Mouse (Mus musculus) left cerebral cortex, postnatal 36 days (tissue): ENCODE results near the gene Tbc1d30. TPM values are rescaled to one million over a fixed set of nuclear protein-coding genes. Genes with fewer than 3 reads are reported as not detected.
A peak's percentile ranks its signal among the peaks of the same experiment; 100 is the strongest.

ENCODE experiments used
- DNase-seq, 2 experiments: peaks; one replicate each; pipeline ENCODE4 v3.0.0; 2021 to 2022; ENCODE audit warnings: low spot score in 2 of 2, mixed read lengths in 1 of 2
- intact Hi-C: fragments of 180-260 bp; cut with DNase I; formaldehyde crosslinking; loops from one replicate; pipeline ENCODE4 v1.15.1; 2025
- total RNA-seq, 2 experiments: library from RNA; stranded (reverse); gene quantifications; 2 replicates each; pipeline ENCODE4 v1.2.3; 2021

Tbc1d30 gene
- total RNA-seq, 2 experiments from 2014 or later = 78.5 to 92.3 TPM

GRCm38 (mm10) chr10:121318397-121318950, 32.6 kb downstream of the Tbc1d30 start:
- intact Hi-C loops = no loop called here
- no peak for DNase-seq

- no peak for DNase-seq
Measured at GRCm38 (mm10) chr10:121316361-121316760, 34.7 kb downstream of the Tbc1d30 start.

GRCm38 (mm10) chr10:121315321-121316283, 35.5 kb downstream of the Tbc1d30 start:
- intact Hi-C loops = no loop called here
- DNase-seq = no peak

More at GRCm38 (mm10) chr10:121316361-121316760, 34.7 kb downstream of the Tbc1d30 start:
- intact Hi-C loops = no loop called here

- intact Hi-C loops = loop anchor here (5.0 kb wide), 1 partner anchor 53 kb away; the partner anchor contains the start of gene Gns
- DNase-seq = no peak
Measured at GRCm38 (mm10) chr10:121314186-121314585, 36.9 kb downstream of the Tbc1d30 start.

DNA sequence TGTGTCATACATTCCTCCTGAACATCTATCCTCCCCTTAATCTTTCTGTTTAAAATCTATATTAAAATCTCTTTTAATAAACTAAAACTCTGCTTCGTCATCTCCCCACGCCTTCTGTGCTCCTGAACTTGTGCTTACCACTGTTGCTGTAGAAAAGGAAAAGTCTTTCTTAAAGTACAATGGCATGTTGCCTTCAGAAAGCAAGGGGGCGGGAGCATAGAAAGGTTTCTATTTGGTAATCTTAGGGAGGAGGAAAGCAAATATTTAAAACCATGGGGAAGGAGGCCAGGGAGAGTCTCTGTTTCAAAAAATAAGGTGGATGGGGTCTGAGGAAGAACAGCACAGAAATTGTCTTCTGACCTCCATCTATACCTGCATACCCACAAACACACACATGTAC, 38.0 kb downstream of the Tbc1d30 start:
- no peak for DNase-seq
- intact Hi-C loops = loop anchor here (5.0 kb wide), 1 partner anchor 54 kb away; the partner anchor contains the start of gene Gns

DNA sequence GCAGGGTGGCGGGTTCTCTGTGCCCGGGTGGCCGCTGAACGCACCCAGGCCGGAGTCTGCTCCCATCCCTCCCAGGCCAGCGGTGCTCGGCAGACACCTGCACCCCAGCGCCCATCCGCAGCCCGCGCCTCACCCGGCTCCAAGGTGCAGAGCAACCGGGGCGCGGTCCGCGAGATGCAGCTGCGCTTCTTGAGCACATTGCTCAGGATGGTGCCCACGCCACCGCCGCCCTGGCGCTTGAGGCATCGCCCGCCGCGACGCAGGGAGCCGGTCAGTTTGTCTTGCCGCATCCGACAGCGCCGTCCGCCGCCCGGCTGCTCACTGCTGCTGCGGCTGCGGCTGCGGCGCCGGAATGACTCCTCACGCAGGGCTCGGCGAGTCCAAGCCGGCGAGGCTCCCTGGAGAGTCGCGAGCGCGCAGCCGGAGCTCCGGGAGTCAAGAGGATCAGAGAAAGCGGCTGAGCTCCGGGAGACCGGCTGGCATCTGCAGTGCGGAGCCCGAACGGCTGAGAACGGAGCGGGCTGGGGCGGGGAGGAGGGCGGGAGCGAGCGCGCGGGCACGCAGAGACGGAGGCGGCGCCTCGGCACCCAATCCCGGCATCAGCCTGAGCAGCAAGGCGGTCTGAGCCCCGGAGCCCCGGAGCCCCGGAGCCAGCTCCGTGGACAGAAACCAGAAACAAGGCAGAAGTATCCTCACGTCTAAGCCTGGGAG, 40.4 kb downstream of the Tbc1d30 start:
- intact Hi-C loops = loop anchor here (2.0 to 5.0 kb wide), 2 partner anchors 20 to 57 kb away; partner anchors contain the start of gene Gns

DNA sequence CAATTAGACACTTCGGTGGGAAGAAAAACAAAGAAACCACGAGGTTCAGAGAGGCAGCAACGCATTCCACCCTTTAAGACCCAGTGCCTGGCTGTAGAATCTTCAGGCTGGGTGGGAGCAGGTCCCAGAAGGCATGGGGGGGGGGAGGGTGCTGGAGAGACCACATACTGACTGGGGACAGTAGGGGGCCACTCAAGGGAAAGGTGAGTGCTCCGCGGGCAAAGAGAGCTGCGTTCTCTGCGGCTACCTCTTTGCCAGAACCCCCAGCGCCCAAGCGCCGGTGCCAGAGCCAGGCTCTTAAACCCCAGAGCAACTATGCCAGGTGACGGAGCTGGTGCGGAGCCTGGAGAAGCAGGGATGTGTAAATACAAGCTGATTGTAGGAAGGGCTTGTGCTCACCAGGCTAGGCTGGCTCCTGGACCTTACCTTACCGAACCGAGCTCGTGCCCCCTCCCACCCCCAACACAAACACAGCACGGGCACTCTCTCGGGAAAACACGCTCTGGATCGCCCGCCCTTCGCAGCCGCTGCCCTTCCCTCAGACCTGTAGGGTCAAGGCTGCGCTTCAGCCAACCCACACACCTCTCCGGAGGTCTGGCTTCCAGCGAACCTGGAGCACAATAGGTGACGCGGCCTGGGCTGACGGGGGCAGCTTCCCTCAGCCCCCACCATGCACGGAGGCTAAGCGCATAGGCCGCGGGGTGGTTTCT, 41.1 kb downstream of the Tbc1d30 start:
- DNase-seq = peak in 1 of 2 experiments; percentile 31
- intact Hi-C loops = loop anchor here (2.0 to 5.0 kb wide), 2 partner anchors 19 to 57 kb away; partner anchors contain the start of gene Gns

More for the DNA sequence above, 40.4 kb downstream of the Tbc1d30 start:
- DNase-seq = peak; percentile 84 to 89

- intact Hi-C loops = no loop called here
- no peak for DNase-seq
Measured at GRCm38 (mm10) chr10:121309123-121309655, 41.9 kb downstream of the Tbc1d30 start.

- intact Hi-C loops = no loop called here
- no peak for DNase-seq
Measured at GRCm38 (mm10) chr10:121305441-121305840, 45.6 kb downstream of the Tbc1d30 start.

DNA sequence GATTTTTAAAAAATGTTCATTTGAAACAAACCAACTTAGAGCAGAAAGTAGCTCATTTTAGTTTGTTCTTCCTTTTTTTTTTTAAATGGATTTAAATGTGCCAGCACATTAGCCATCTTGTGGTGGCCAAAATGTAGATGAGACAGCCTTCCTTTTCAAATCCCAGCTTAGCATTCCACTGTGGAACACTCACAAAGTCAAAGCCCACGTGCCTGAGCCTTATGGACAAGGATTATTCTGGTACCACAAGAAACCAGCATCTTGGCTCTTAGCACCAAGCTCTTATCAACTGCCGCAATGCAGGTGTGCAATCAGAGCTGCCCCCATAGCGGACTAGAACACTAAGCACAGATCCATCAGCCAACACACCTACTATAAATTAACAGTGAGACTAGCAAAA, 47.5 kb downstream of the Tbc1d30 start:
- no peak for DNase-seq
- intact Hi-C loops = no loop called here

- no peak for DNase-seq
Measured at GRCm38 (mm10) chr10:121301868-121302267, 49.2 kb downstream of the Tbc1d30 start.

DNA sequence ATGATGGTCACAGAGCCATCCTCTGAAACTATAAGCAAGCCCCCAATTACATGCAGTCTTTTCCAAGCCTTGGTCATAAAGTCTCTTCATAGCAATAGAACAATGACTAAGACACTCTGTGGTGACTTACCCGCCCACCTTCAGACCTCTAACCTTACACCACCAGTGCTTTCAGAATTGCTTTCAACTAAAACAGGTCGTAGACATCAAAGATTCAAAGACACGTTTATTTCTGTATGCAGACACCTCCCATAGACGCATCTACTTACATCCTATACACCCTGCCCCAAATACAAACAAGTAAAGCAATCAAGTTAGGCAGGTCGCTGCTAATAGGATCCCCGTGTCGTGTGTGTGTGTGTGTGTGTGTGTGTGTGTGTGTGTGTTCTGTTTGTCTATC, 50.4 kb downstream of the Tbc1d30 start:
- intact Hi-C loops = no loop called here
- DNase-seq = no peak

More at GRCm38 (mm10) chr10:121301868-121302267, 49.2 kb downstream of the Tbc1d30 start:
- intact Hi-C loops = no loop called here

DNA sequence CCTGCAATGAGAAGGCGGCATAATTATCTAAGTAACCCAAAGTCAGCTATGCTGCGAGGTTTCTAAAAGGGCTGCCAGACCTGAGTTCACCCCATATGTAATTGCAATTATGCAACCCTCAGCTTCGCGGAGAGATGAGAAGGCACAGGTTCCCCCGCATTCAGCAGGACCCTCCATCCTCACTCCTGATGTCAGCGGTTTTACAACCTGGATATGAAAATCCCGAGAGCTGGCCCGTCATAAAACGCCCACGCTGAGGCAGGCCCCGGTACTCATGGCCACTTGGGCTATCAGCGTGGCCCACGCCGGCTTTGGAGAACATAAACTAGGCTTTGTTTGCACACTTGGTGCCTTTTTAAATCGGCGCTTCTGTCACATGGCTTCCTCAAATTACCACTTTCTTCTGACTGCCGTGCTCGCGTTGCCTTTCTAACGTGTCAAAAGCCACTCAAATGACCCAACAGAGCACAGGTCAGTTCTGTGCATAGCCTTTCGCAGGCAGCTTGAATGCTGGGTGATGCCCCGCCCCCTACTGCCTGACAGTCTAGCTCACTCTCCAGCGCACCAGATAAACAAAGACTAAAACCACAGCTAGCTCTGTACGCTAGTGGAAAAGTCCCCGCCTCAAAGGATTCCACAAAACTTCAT, 53.9 kb downstream of the Tbc1d30 start:
- intact Hi-C loops = no loop called here
- DNase-seq = peak; percentile 44 to 61

DNA sequence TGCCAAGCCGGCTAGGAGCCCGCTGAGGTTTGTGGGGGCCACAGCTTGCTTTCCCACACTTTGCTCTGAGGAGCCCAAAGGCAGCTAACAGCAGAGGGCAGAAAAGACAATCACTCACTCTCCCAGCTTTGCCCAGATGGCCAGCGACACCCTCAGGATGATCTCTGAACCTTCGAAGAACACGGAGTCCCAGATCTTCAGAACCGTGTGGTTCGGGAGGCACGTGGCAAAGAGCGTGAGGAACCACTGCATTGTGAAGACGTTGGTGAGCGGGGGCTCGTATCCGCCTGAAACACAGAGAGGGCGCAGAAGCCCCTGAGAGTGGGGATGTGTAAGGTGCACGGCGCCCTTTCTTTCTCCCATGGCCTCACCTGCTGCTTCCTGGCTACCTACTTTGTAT, 56.6 kb downstream of the Tbc1d30 start:
- intact Hi-C loops = no loop called here
- no peak for DNase-seq

DNA sequence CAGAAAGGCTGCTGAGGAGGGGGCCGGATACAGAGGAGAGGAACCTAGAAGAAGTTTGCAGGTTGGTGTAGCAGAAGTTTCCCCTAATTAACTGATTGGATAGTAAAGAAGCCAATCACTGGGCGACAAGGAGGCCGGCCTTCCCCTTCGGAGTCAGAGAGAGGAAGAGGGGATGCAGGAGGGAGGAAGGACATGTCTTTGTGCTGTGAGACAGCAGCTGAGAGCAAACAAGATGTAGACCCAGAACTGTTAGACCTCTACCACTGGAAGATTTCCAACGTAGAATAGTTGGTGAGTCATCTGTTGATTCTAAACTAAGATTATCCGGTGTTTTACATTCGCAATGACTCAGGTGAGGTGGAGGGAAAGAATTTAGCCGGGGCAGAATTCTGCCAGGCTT, 57.2 kb downstream of the Tbc1d30 start:
- DNase-seq = no peak
- intact Hi-C loops = no loop called here

- no peak for DNase-seq
- intact Hi-C loops = loop anchor here (2.0 kb wide), 1 partner anchor 19 kb away; no protein-coding TSS in a partner anchor
Measured at GRCm38 (mm10) chr10:121291272-121291917, 59.7 kb downstream of the Tbc1d30 start.

DNA sequence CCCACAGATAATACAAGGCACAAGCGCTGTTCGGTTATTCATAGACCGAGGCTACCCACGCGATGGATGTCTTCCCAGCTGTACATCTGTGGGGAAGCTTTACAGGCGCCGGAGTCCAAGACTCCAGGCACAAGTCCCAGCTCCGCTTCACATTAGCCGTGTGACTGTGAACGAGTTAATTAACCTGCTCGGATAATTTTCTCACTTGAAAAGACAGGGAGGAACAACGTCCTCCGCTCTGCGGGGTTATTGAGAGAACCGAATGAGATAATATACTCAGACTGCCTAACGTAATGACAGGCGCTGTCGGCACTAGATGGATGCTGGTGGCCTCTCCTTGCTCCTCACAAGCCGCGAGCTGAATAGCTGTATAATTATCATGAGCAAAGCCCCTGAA, 60.4 kb downstream of the Tbc1d30 start:
- intact Hi-C loops = loop anchor here (2.0 kb wide), 1 partner anchor 20 kb away; no protein-coding TSS in a partner anchor
- DNase-seq = peak; percentile 74 to 85
